ENCODE assay signal across 8 mouse cellular contexts in the genomic region with DNA sequence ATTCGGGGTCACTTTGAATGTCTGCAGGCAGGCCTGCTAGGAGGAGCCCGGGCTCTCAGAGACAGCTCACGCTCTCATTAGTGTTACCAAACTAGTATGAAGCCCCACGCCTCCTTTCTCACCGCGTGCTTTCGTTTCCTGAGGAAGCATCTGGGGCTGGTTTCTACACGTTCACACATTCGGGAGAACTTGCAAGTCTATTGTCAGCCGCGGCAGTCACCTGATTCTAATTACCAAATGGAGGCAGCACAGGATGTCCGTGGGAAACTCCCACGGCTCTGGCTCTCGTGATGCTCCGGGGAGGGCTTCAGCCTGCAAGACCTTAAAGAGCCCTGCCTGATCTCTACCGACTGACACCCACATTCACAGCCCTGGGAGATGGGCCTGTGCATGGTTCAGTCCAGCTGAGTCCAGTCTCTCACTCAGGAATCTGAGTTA. TPM values are rescaled to one million over a fixed set of nuclear protein-coding genes. Genes with fewer than 3 reads are reported as not detected.
A peak's percentile ranks its signal among the peaks of the same experiment; 100 is the strongest.
DNase-seq lines count a peak whose midpoint lies in the region; ATAC-seq lines count a peak whose summit lies in the region.

No protein-coding gene starts in this region.

- H3K4me3 ChIP-seq in hindbrain, embryonic 15.5 days, result peak overlapping the region; percentile 18
- peak overlapping the region; percentile 3; the same call in 1 of the 2 replicates for H3K4me3 ChIP-seq in macrophage (ENCODE audit: inconsistent target)

- peak overlapping the region; percentile 51 for H3K4me2 ChIP-seq in hindbrain, embryonic 15.5 days

- H3K9me3 ChIP-seq in hindbrain, embryonic 15.5 days, result no peaks in the 10 kb centered on the region

- peaks cover 17% of the 10 kb centered on the region for H3K79me2 ChIP-seq in macrophage (ENCODE audit: inconsistent target)

- peaks cover 41% of the 10 kb centered on the region for H3K4me1 ChIP-seq in hindbrain, embryonic 15.5 days (replicated peaks)

- no peak for ATAC-seq in hindbrain, embryonic 15.5 days (ENCODE audit: low FRiP score, low read depth)

- under 1% methylated on average over 16 of the region's 16 CpGs for WGBS in hindbrain, embryonic 15.5 days
- WGBS in macrophage (ENCODE audit: missing documents), result under 1% methylated on average over 16 of the region's 16 CpGs

- DNase-seq in NIH3T3 (ENCODE audit: low read depth), result peak; percentile 60
- peak; percentile 46 to 49 for DNase-seq in cerebellum, postnatal 36 days
- DNase-seq in frontal cortex, postnatal 36 days (ENCODE audit: low spot score in 2 of 2), result peak; percentile 74 to 85
- peak; percentile 68 to 75 for DNase-seq in left cerebral cortex, adult 18-20 months (ENCODE audit: low spot score in 2 of 2)
- peak; percentile 77 to 87 for DNase-seq in right cerebral cortex, postnatal 10 days (ENCODE audit: low spot score in 2 of 2)
- DNase-seq in urinary bladder, postnatal 4 days (ENCODE audit: low spot score in 2 of 2), result peak; percentile 65 to 71

- H3K27me3 ChIP-seq in hindbrain, embryonic 15.5 days, result no peaks in the 10 kb centered on the region

- H3K36me3 ChIP-seq in hindbrain, embryonic 15.5 days, result peaks cover 7% of the 10 kb centered on the region
- H3K36me3 ChIP-seq in macrophage (ENCODE audit: inconsistent target), result peaks cover 4% of the 10 kb centered on the region; the same call in 1 of the 2 replicates

- H3K27ac ChIP-seq in hindbrain, embryonic 15.5 days (replicated peaks), result peak overlapping the region; percentile 20; the same call in 1 of the 2 replicates
- H3K27ac ChIP-seq in macrophage, result peak overlapping the region; percentile 92

- no peak overlapping the region for H3K9ac ChIP-seq in hindbrain, embryonic 15.5 days

RNA-seq across cellular contexts. Expression of a gene that starts 3.0 kb away (rescaled TPM):
- 97.7 and 97.9 TPM in 2 replicates for polyA plus RNA-seq in hindbrain, embryonic 15.5 days (2015; fragmentation: Nextera tagmentation; extraction: Ambion mirVana)
- total RNA-seq in left cerebral cortex, adult 18-20 months (2021), result 10 to 100 TPM; 39.6 to 52.7 TPM
- 100 to 1,000 TPM in 6 of 26 experiments, 10 to 100 TPM in 20; 27.7 to 186 (median 67.0) TPM for total RNA-seq in macrophage (2018; cell fraction: chromatin; rRNA removed)
- 100 to 1,000 TPM in 13 of 26 experiments, 10 to 100 TPM in 13; 52.1 to 171 (median 102) TPM for total RNA-seq in macrophage (2018; cell fraction: cytosol; rRNA removed)
- total RNA-seq in macrophage (2018; cell fraction: nucleus; rRNA removed), result 100 to 1,000 TPM in 8 of 26 experiments, 10 to 100 TPM in 18; 40.7 to 152 (median 92.0) TPM
- 74.9 to 124 TPM (median 112 TPM) in 3 replicates for polyA plus RNA-seq in macrophage (2018)

RNA-seq across cellular contexts. Expression of a gene that starts 18.6 kb away (rescaled TPM):
- polyA plus RNA-seq in hindbrain, embryonic 15.5 days (2015; fragmentation: Nextera tagmentation; extraction: Ambion mirVana), result 0.05 and 0.26 TPM in 2 replicates
- not detected for total RNA-seq in left cerebral cortex, adult 18-20 months (2021)
- 10 to 100 TPM in 2 of 26 experiments, 1 to 10 TPM in 17, under 1 TPM in 6, not detected in 1; 0.29 to 13.9 (median 2.3) TPM for total RNA-seq in macrophage (2018; cell fraction: chromatin; rRNA removed)
- 10 to 100 TPM in 15 of 26 experiments, 1 to 10 TPM in 11; 1.3 to 26.0 (median 11.6) TPM for total RNA-seq in macrophage (2018; cell fraction: cytosol; rRNA removed)
- 10 to 100 TPM in 14 of 26 experiments, 1 to 10 TPM in 11, under 1 TPM in 1; 0.48 to 28.5 (median 10.9) TPM for total RNA-seq in macrophage (2018; cell fraction: nucleus; rRNA removed)
- 9.0 to 20.9 TPM (median 11.2 TPM) in 3 replicates for polyA plus RNA-seq in macrophage (2018)

RNA-seq across cellular contexts. Expression of a gene that starts 21.1 kb away (rescaled TPM):
- polyA plus RNA-seq in hindbrain, embryonic 15.5 days (2015; fragmentation: Nextera tagmentation; extraction: Ambion mirVana), result 164 and 168 TPM in 2 replicates
- 10 to 100 TPM; 72.3 to 76.1 TPM for total RNA-seq in left cerebral cortex, adult 18-20 months (2021)
- 100 to 1,000 TPM; 133 to 333 (median 221) TPM for total RNA-seq in macrophage (2018; cell fraction: chromatin; rRNA removed)
- 10 to 100 TPM; 36.4 to 57.5 (median 44.8) TPM for total RNA-seq in macrophage (2018; cell fraction: cytosol; rRNA removed)
- total RNA-seq in macrophage (2018; cell fraction: nucleus; rRNA removed), result 100 to 1,000 TPM; 102 to 294 (median 170) TPM
- polyA plus RNA-seq in macrophage (2018), result 50.4 to 69.4 TPM (median 56.2 TPM) in 3 replicates

RNA-seq across cellular contexts. Expression of a gene that starts 43.9 kb away (rescaled TPM):
- polyA plus RNA-seq in hindbrain, embryonic 15.5 days (2015; fragmentation: Nextera tagmentation; extraction: Ambion mirVana), result 63.5 and 72.8 TPM in 2 replicates
- total RNA-seq in left cerebral cortex, adult 18-20 months (2021), result 10 to 100 TPM; 33.6 to 36.5 TPM
- total RNA-seq in macrophage (2018; cell fraction: chromatin; rRNA removed), result 100 to 1,000 TPM in 11 of 26 experiments, 10 to 100 TPM in 15; 17.9 to 210 (median 80.2) TPM
- total RNA-seq in macrophage (2018; cell fraction: cytosol; rRNA removed), result 100 to 1,000 TPM in 10 of 26 experiments, 10 to 100 TPM in 16; 62.4 to 180 (median 86.0) TPM
- total RNA-seq in macrophage (2018; cell fraction: nucleus; rRNA removed), result 100 to 1,000 TPM in 8 of 26 experiments, 10 to 100 TPM in 18; 31.1 to 178 (median 73.6) TPM
- polyA plus RNA-seq in macrophage (2018), result 158 to 239 TPM (median 178 TPM) in 3 replicates
